Comparison of ENCODE assay signal across 16 mouse cellular contexts in the genomic region with DNA sequence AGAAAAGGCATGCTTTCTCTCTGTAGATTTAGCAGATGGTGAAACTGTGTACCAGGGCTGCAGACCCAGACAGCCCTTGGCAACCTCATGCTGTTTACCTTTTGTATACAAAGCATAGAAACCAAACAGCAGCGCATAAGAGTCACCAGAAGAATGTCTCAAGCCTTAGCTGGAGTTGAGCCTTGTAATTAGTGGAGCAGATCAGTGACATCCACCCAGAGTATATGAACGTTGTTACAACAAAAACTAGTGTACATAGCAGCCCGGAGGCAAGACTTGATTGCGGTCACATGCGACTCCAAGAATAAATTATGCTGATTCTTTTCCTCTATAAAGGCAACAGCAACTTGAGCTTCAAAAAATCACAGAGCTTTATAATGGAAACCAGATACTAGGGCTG. TPM values are rescaled to one million over a fixed set of nuclear protein-coding genes. Genes with fewer than 3 reads are reported as not detected.
"Had no signal": no experiment of that assay in that cellular context is flagged by ENCODE, and none has a peak within 500 bp of the region (broad histone marks: within the 10 kb centered on the region; RNA-seq: fewer than 3 reads in every experiment).

No protein-coding gene starts in this region.

- H3K27ac ChIP-seq: intestine, embryonic 15.5 days; layer of hippocampus, adult 2 months; limb, embryonic 13.5 days; liver, embryonic 15.5 days; midbrain, embryonic 10.5 days; neural tube, embryonic 12.5 days; stomach, postnatal 0 days had no signal

- DNase-seq: lung, adult 2 months; lung, postnatal 4 days; midbrain, embryonic 14.5 days; thymus, postnatal 14 days had no signal

- H3K4me1 ChIP-seq: intestine, embryonic 15.5 days; limb, embryonic 13.5 days; liver, embryonic 15.5 days; midbrain, embryonic 10.5 days; neural tube, embryonic 12.5 days had no signal

- H3K36me3 ChIP-seq: intestine, embryonic 15.5 days; limb, embryonic 13.5 days; liver, embryonic 15.5 days; midbrain, embryonic 10.5 days; neural tube, embryonic 12.5 days had no signal

- H3K4me3 ChIP-seq: intestine, embryonic 15.5 days; layer of hippocampus, adult 2 months; limb, embryonic 13.5 days; liver, embryonic 15.5 days; midbrain, embryonic 10.5 days; neural tube, embryonic 12.5 days had no signal

- H3K9ac ChIP-seq: intestine, embryonic 15.5 days; limb, embryonic 13.5 days; liver, embryonic 15.5 days; neural tube, embryonic 12.5 days had no signal

- H3K4me2 ChIP-seq: intestine, embryonic 15.5 days; limb, embryonic 13.5 days; liver, embryonic 11.5 days; liver, embryonic 15.5 days; neural tube, embryonic 12.5 days had no signal

- H3K27me3 ChIP-seq: intestine, embryonic 15.5 days; limb, embryonic 13.5 days; liver, embryonic 15.5 days; neural tube, embryonic 12.5 days had no signal

- ATAC-seq: lung, postnatal 0 days had no signal

- H3K9me3 ChIP-seq: intestine, embryonic 15.5 days; limb, embryonic 13.5 days; liver, embryonic 15.5 days; midbrain, embryonic 10.5 days; neural tube, embryonic 12.5 days had no signal

RNA-seq across cellular contexts. Expression of gene Stmnd1, which starts 14.9 kb away (rescaled TPM):
- total RNA-seq: layer of hippocampus, adult 2 months; left cerebral cortex, postnatal 36 days; megakaryocyte, adult 5-6 weeks; neutrophil, adult 5-6 weeks had no signal
- polyA plus RNA-seq: intestine, embryonic 15.5 days; liver, embryonic 11.5 days; liver, embryonic 15.5 days; midbrain, embryonic 10.5 days; midbrain, embryonic 14.5 days; neural tube, embryonic 12.5 days had no signal
